Mouse (Mus musculus): ENCODE data around the gene Dok1. TPM values are rescaled to one million over a fixed set of nuclear protein-coding genes. Genes with fewer than 3 reads are reported as not detected.
A peak's percentile ranks its signal among the peaks of the same experiment; 100 is the strongest.

Dok1 gene
- total RNA-seq, 1 experiment from 2014 or later = 39.6 TPM

- ATAC-seq (replicated peaks in 1 of 2; ENCODE audit: insufficient read depth in 1 of 2, low FRiP score in 2 of 2, low TSS enrichment in 1 of 2, low read depth in 1 of 2, poor library complexity in 2 of 2, severe bottlenecking in 2 of 2) = peak; percentile 86 to 91
Observed at GRCm38 (mm10) chr6:83054074-83054851, 21.0 kb upstream of the Dok1 start, which contains the start of gene Aup1. TSS of gene Aup1 (plus strand) at chr6:83054521.

- ATAC-seq (replicated peaks in 1 of 2; ENCODE audit: insufficient read depth in 1 of 2, low FRiP score in 2 of 2, low TSS enrichment in 1 of 2, low read depth in 1 of 2, poor library complexity in 2 of 2, severe bottlenecking in 2 of 2) = peak; percentile 17 to 30; a peak in 2 of 4 replicates
Observed at GRCm38 (mm10) chr6:83053136-83053960, 20.1 kb upstream of the Dok1 start.

GRCm38 (mm10) chr6:83049367-83049766, 16.1 kb upstream of the Dok1 start:
- no peak for ATAC-seq (replicated peaks in 1 of 2; ENCODE audit: insufficient read depth in 1 of 2, low FRiP score in 2 of 2, low TSS enrichment in 1 of 2, low read depth in 1 of 2, poor library complexity in 2 of 2, severe bottlenecking in 2 of 2)

- peak; percentile 68 to 70 for ATAC-seq (replicated peaks in 1 of 2; ENCODE audit: insufficient read depth in 1 of 2, low FRiP score in 2 of 2, low TSS enrichment in 1 of 2, low read depth in 1 of 2, poor library complexity in 2 of 2, severe bottlenecking in 2 of 2)
Observed at GRCm38 (mm10) chr6:83044742-83045141, 11.5 kb upstream of the Dok1 start.

GRCm38 (mm10) chr6:83043993-83044392, 10.7 kb upstream of the Dok1 start:
- ATAC-seq (replicated peaks in 1 of 2; ENCODE audit: insufficient read depth in 1 of 2, low FRiP score in 2 of 2, low TSS enrichment in 1 of 2, low read depth in 1 of 2, poor library complexity in 2 of 2, severe bottlenecking in 2 of 2) = no peak

- no peak for ATAC-seq (replicated peaks in 1 of 2; ENCODE audit: insufficient read depth in 1 of 2, low FRiP score in 2 of 2, low TSS enrichment in 1 of 2, low read depth in 1 of 2, poor library complexity in 2 of 2, severe bottlenecking in 2 of 2)
Observed at GRCm38 (mm10) chr6:83043561-83043960, 10.3 kb upstream of the Dok1 start.

GRCm38 (mm10) chr6:83040601-83041000, 7.3 kb upstream of the Dok1 start:
- no peak for ATAC-seq (replicated peaks in 1 of 2; ENCODE audit: insufficient read depth in 1 of 2, low FRiP score in 2 of 2, low TSS enrichment in 1 of 2, low read depth in 1 of 2, poor library complexity in 2 of 2, severe bottlenecking in 2 of 2)

GRCm38 (mm10) chr6:83038496-83039012, 5.3 kb upstream of the Dok1 start:
- peak; percentile 50 to 75 for ATAC-seq (replicated peaks in 1 of 2; ENCODE audit: insufficient read depth in 1 of 2, low FRiP score in 2 of 2, low TSS enrichment in 1 of 2, low read depth in 1 of 2, poor library complexity in 2 of 2, severe bottlenecking in 2 of 2)

GRCm38 (mm10) chr6:83037188-83037587, 3.9 kb upstream of the Dok1 start:
- ATAC-seq (replicated peaks in 1 of 2; ENCODE audit: insufficient read depth in 1 of 2, low FRiP score in 2 of 2, low TSS enrichment in 1 of 2, low read depth in 1 of 2, poor library complexity in 2 of 2, severe bottlenecking in 2 of 2) = no peak

- no peak for ATAC-seq (replicated peaks in 1 of 2; ENCODE audit: insufficient read depth in 1 of 2, low FRiP score in 2 of 2, low TSS enrichment in 1 of 2, low read depth in 1 of 2, poor library complexity in 2 of 2, severe bottlenecking in 2 of 2)
Observed at GRCm38 (mm10) chr6:83034463-83035055, 1.3 kb upstream of the Dok1 start.

- peak; percentile 34 to 61; a peak in 3 of 4 replicates for ATAC-seq (replicated peaks in 1 of 2; ENCODE audit: insufficient read depth in 1 of 2, low FRiP score in 2 of 2, low TSS enrichment in 1 of 2, low read depth in 1 of 2, poor library complexity in 2 of 2, severe bottlenecking in 2 of 2)
Observed at GRCm38 (mm10) chr6:83032769-83033191, 491 bp downstream of the Dok1 start.

GRCm38 (mm10) chr6:83031921-83032590, 1.2 kb downstream of the Dok1 start:
- no peak for ATAC-seq (replicated peaks in 1 of 2; ENCODE audit: insufficient read depth in 1 of 2, low FRiP score in 2 of 2, low TSS enrichment in 1 of 2, low read depth in 1 of 2, poor library complexity in 2 of 2, severe bottlenecking in 2 of 2)

- no peak for ATAC-seq (replicated peaks in 1 of 2; ENCODE audit: insufficient read depth in 1 of 2, low FRiP score in 2 of 2, low TSS enrichment in 1 of 2, low read depth in 1 of 2, poor library complexity in 2 of 2, severe bottlenecking in 2 of 2)
Observed at GRCm38 (mm10) chr6:83031111-83031510, 2.2 kb downstream of the Dok1 start.

GRCm38 (mm10) chr6:83029777-83030176, 3.5 kb downstream of the Dok1 start:
- ATAC-seq (replicated peaks in 1 of 2; ENCODE audit: insufficient read depth in 1 of 2, low FRiP score in 2 of 2, low TSS enrichment in 1 of 2, low read depth in 1 of 2, poor library complexity in 2 of 2, severe bottlenecking in 2 of 2) = no peak

- ATAC-seq (replicated peaks in 1 of 2; ENCODE audit: insufficient read depth in 1 of 2, low FRiP score in 2 of 2, low TSS enrichment in 1 of 2, low read depth in 1 of 2, poor library complexity in 2 of 2, severe bottlenecking in 2 of 2) = no peak; a peak in 1 of 4 replicates
Observed at GRCm38 (mm10) chr6:83027706-83028105, 5.6 kb downstream of the Dok1 start.

GRCm38 (mm10) chr6:83027293-83027692, 6.0 kb downstream of the Dok1 start:
- no peak for ATAC-seq (replicated peaks in 1 of 2; ENCODE audit: insufficient read depth in 1 of 2, low FRiP score in 2 of 2, low TSS enrichment in 1 of 2, low read depth in 1 of 2, poor library complexity in 2 of 2, severe bottlenecking in 2 of 2)

GRCm38 (mm10) chr6:83025221-83025620, 8.1 kb downstream of the Dok1 start:
- no peak for ATAC-seq (replicated peaks in 1 of 2; ENCODE audit: insufficient read depth in 1 of 2, low FRiP score in 2 of 2, low TSS enrichment in 1 of 2, low read depth in 1 of 2, poor library complexity in 2 of 2, severe bottlenecking in 2 of 2)

All from hematopoietic stem cell, adult 5-6 weeks (primary cell).